Mouse (Mus musculus) activated CD4-positive, CD25-positive, alpha-beta regulatory T cell, adult 9 weeks (primary cell): ENCODE data around the gene Ttl. TPM values are rescaled to one million over a fixed set of nuclear protein-coding genes. Genes with fewer than 3 reads are reported as not detected.

Source experiments
- polyA plus RNA-seq: library from polyadenylated mRNA; unstranded; fragments of 100-300 nt; shearing (Covaris generic); gene quantifications from one replicate; pipeline ENCODE4 v1.2.1, GENCODE M21; 2017

The Ttl gene
- polyA plus RNA-seq: 2.8 TPM

GRCm38 (mm10) chr2:129065437-129066282 lies at the start of gene Ttl:
Ttl (plus strand) TSS chr2:129065942.

GRCm38 (mm10) chr2:129047811-129048210 lies 17.9 kb upstream of the Ttl start, which contains the start of gene Vinac1:
Vinac1 (minus strand) TSS chr2:129048172.

GRCm38 (mm10) chr2:129100784-129101310 lies 35.1 kb downstream of the Ttl start, which contains the start of gene Polr1b:
Polr1b (plus strand) TSS chr2:129100995.

GRCm38 (mm10) chr2:129129412-129129929 lies 63.7 kb downstream of the Ttl start, which contains the start of gene Chchd5:
Chchd5 (plus strand) TSS chr2:129129700.

Other genes with a start within 250 kb of the Ttl start
- gene Tmem87b, start 247.8 kb upstream of the Ttl start, polyA plus RNA-seq: 32.4 TPM
- not detected for gene Fbln7, start 203.0 kb upstream of the Ttl start, polyA plus RNA-seq
- 11.5 TPM for gene Zc3h8, start 121.9 kb upstream of the Ttl start, polyA plus RNA-seq
- 3.0 TPM for gene Zc3h6, start 98.5 kb upstream of the Ttl start, polyA plus RNA-seq
- 1.8 TPM for gene Gm10762, start 98.2 kb upstream of the Ttl start, polyA plus RNA-seq
- not detected for gene Vinac1, start 17.8 kb upstream of the Ttl start, polyA plus RNA-seq
- gene Polr1b, start 35.1 kb downstream of the Ttl start, polyA plus RNA-seq: 35.6 TPM
- 24.4 TPM for gene Chchd5, start 63.8 kb downstream of the Ttl start, polyA plus RNA-seq
- 70.8 TPM for gene Slc20a1, start 132.8 kb downstream of the Ttl start, polyA plus RNA-seq
- gene Ckap2l, start 231.3 kb downstream of the Ttl start, polyA plus RNA-seq: 4.7 TPM
- not detected for gene Il1a, start 244.0 kb downstream of the Ttl start, polyA plus RNA-seq